Comparison of ENCODE assay signal across 8 mouse cellular contexts in genomic region chr10:95681058-95681440, GRCm38 (mm10). TPM values are rescaled to one million over a fixed set of nuclear protein-coding genes. Genes with fewer than 3 reads are reported as not detected.
DNase-seq lines count a peak whose midpoint lies in the region; ATAC-seq lines count a peak whose summit lies in the region.

No protein-coding gene starts in this region.

- no peaks in the 10 kb centered on the region for H3K9me3 ChIP-seq in kidney, embryonic 14.5 days (ENCODE audit: control insufficient read depth, low read length)
- no peaks in the 10 kb centered on the region for H3K9me3 ChIP-seq in midbrain, embryonic 13.5 days

- H3K9ac ChIP-seq in kidney, embryonic 14.5 days (ENCODE audit: low read depth, low read length): no peak overlapping the region
- H3K9ac ChIP-seq in midbrain, embryonic 13.5 days (replicated peaks): no peak overlapping the region

- H3K4me1 ChIP-seq in kidney, embryonic 14.5 days (ENCODE audit: control insufficient read depth, insufficient read depth, low read length): peaks cover 8% of the 10 kb centered on the region; the same call in 1 of the 2 replicates
- peaks cover 20% of the 10 kb centered on the region for H3K4me1 ChIP-seq in midbrain, embryonic 13.5 days (replicated peaks)

- WGBS in kidney, embryonic 14.5 days: 67% methylated on average over 7 of the region's 7 CpGs
- 62% methylated on average over 7 of the region's 7 CpGs for WGBS in midbrain, embryonic 13.5 days

- peak; percentile 28 for DNase-seq in kidney, adult 18-20 months
- DNase-seq in kidney, postnatal 10 days: no peak
- DNase-seq in ovary, postnatal 14 days (ENCODE audit: low spot score): no peak
- DNase-seq in spleen, postnatal 4 days (ENCODE audit: low spot score in 2 of 2): no peak
- DNase-seq in frontal cortex, adult 2 months (ENCODE audit: extremely low spot score in 1 of 2, low spot score in 1 of 2): no peak

- H3K36me3 ChIP-seq in kidney, embryonic 14.5 days (ENCODE audit: control insufficient read depth, insufficient read depth, low read length): no peaks in the 10 kb centered on the region
- no peaks in the 10 kb centered on the region for H3K36me3 ChIP-seq in midbrain, embryonic 13.5 days

- no peak overlapping the region for H3K27ac ChIP-seq in kidney, embryonic 14.5 days (ENCODE audit: low read depth, low read length)
- no peak overlapping the region for H3K27ac ChIP-seq in midbrain, embryonic 13.5 days

- 0 out of 2 replicates have a peak overlapping the region, but pooled peaks have one; percentile 3 for H3K4me3 ChIP-seq in kidney, embryonic 14.5 days (ENCODE audit: low read length)
- peak overlapping the region; percentile 30 for H3K4me3 ChIP-seq in midbrain, embryonic 13.5 days (replicated peaks)

- H3K4me2 ChIP-seq in kidney, embryonic 14.5 days (replicated peaks; ENCODE audit: low read depth, low read length): peak overlapping the region; percentile 18; the same call in 1 of the 2 replicates
- peak overlapping the region; percentile 47 for H3K4me2 ChIP-seq in midbrain, embryonic 13.5 days (replicated peaks)

- no peaks in the 10 kb centered on the region for H3K27me3 ChIP-seq in kidney, embryonic 14.5 days (ENCODE audit: control insufficient read depth, insufficient read depth, low read length)
- no peaks in the 10 kb centered on the region for H3K27me3 ChIP-seq in midbrain, embryonic 13.5 days

- ATAC-seq in erythroid progenitor cell, adult 5-6 weeks (replicated peaks; ENCODE audit: low FRiP score, poor library complexity, severe bottlenecking): peak; percentile 60; the same call in 1 of the 2 replicates
- no peak for ATAC-seq in kidney, embryonic 14.5 days (ENCODE audit: low FRiP score, low TSS enrichment)
- peak; percentile 55 for ATAC-seq in midbrain, embryonic 13.5 days

RNA-seq across cellular contexts. Expression of gene Anapc15-ps, which starts 7.8 kb away (rescaled TPM):
- total RNA-seq in erythroid progenitor cell, adult 5-6 weeks (2015; ENCODE audit: low replicate concordance): not detected in 2 replicates
- total RNA-seq in erythroid progenitor cell, adult 5-6 weeks (2017; ENCODE audit: low replicate concordance): not detected in 2 replicates
- polyA plus RNA-seq in kidney, embryonic 14.5 days (2014; fragmentation: Nextera tagmentation; extraction: Ambion mirVana): 0.59 TPM in 1 of 2 replicates, not detected in the other
- not detected in 2 replicates for polyA plus RNA-seq in midbrain, embryonic 13.5 days (2015; fragmentation: Nextera tagmentation; extraction: Ambion mirVana)
- polyA plus RNA-seq in frontal cortex, adult 2 months (2012; rRNA removed): 1.3 TPM in 1 of 2 replicates, not detected in the other
